Comparison of ENCODE assay signal across 8 mouse cellular contexts in the genomic region with DNA sequence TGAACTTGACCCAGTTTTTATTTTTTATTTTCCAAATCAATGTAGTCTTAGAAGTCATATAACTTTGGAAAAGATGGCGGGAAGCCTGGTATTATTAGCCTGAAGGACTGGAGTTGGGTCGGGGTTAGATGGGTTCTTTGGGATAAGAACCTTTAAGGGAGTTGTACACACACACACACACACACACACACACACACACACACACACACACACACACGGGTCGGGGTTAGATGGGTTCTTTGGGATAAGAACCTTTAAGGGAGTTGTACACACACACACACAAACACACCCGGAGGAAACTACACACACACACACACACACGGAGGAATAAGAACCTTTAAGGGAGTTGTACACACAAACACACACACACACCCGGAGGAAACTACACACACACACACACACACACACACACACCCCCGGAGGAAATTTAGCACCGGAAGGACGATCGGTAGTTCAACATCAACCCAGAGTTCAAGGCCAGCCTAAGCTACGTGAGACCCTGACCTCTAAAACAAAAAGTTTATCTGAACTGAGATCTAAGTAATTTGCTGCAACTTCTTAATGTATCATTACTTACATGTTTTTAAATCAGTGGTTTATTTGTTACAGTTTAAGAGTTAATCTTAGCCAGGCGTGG. TPM values are rescaled to one million over a fixed set of nuclear protein-coding genes. Genes with fewer than 3 reads are reported as not detected.
DNase-seq lines count a peak whose midpoint lies in the region; ATAC-seq and TF ChIP-seq lines count a peak whose summit lies in the region.

No protein-coding gene starts in this region.

- DNase-seq in kidney, postnatal 0 days (ENCODE audit: low spot score): no peak
- DNase-seq in kidney, adult 18-20 months: no peak
- no peak for DNase-seq in embryonic facial prominence, embryonic 10.5 days (ENCODE audit: low spot score)
- DNase-seq in hindbrain, postnatal 0 days (ENCODE audit: low spot score): no peak
- DNase-seq in midbrain, postnatal 0 days (ENCODE audit: low spot score): no peak
- DNase-seq in frontal cortex, postnatal 10 days (ENCODE audit: low spot score in 2 of 2): no peak
- no peak for DNase-seq in layer of hippocampus, adult 9-11 months

- peak overlapping the region; percentile 47 for H3K4me2 ChIP-seq in kidney, postnatal 0 days (ENCODE audit: low read length)
- peak overlapping the region; percentile 72 for H3K4me2 ChIP-seq in hindbrain, postnatal 0 days (ENCODE audit: low read depth, low read length)
- peak overlapping the region; percentile 44 for H3K4me2 ChIP-seq in midbrain, postnatal 0 days (ENCODE audit: low read depth, low read length, poor library complexity, severe bottlenecking)

- 53% methylated on average over 13 of the region's 13 CpGs for WGBS in kidney, postnatal 0 days
- 54% methylated on average over 13 of the region's 13 CpGs for WGBS in embryonic facial prominence, embryonic 10.5 days
- 58% methylated on average over 13 of the region's 13 CpGs for WGBS in hindbrain, postnatal 0 days
- WGBS in midbrain, postnatal 0 days: 54% methylated on average over 13 of the region's 13 CpGs

- H3K36me3 ChIP-seq in kidney, postnatal 0 days (ENCODE audit: insufficient read depth, low read length): no peaks in the 10 kb centered on the region
- peaks cover 7% of the 10 kb centered on the region; the same call in 1 of the 2 replicates for H3K36me3 ChIP-seq in embryonic facial prominence, embryonic 10.5 days (replicated peaks)
- no peaks in the 10 kb centered on the region for H3K36me3 ChIP-seq in hindbrain, postnatal 0 days (ENCODE audit: insufficient read depth, low read length)
- no peaks in the 10 kb centered on the region for H3K36me3 ChIP-seq in midbrain, postnatal 0 days (ENCODE audit: insufficient read depth, low read length)

- H3K4me3 ChIP-seq in kidney, postnatal 0 days (replicated peaks; ENCODE audit: low read depth, low read length): peak overlapping the region; percentile 71
- H3K4me3 ChIP-seq in embryonic facial prominence, embryonic 10.5 days: peak overlapping the region; percentile 85
- H3K4me3 ChIP-seq in hindbrain, postnatal 0 days (ENCODE audit: low read length): peak overlapping the region; percentile 56
- peak overlapping the region; percentile 71 for H3K4me3 ChIP-seq in midbrain, postnatal 0 days (ENCODE audit: low read depth, low read length)

- no peak for ATAC-seq in kidney, postnatal 0 days (replicated peaks; ENCODE audit: low FRiP score, low read depth)
- peak; percentile 33 for ATAC-seq in hindbrain, postnatal 0 days
- no peak for ATAC-seq in midbrain, postnatal 0 days (ENCODE audit: low FRiP score)
- no peak for ATAC-seq in monocyte, adult 5-6 weeks (replicated peaks; ENCODE audit: insufficient number of reproducible peaks, low FRiP score, low TSS enrichment, poor library complexity, severe bottlenecking)

- no peak overlapping the region for H3K27ac ChIP-seq in kidney, postnatal 0 days
- H3K27ac ChIP-seq in embryonic facial prominence, embryonic 10.5 days (replicated peaks): peak overlapping the region; percentile 82
- no peak overlapping the region for H3K27ac ChIP-seq in hindbrain, postnatal 0 days
- H3K27ac ChIP-seq in midbrain, postnatal 0 days (ENCODE audit: low read depth, low read length): no peak overlapping the region

- no peaks in the 10 kb centered on the region for H3K9me3 ChIP-seq in kidney, postnatal 0 days (replicated peaks; ENCODE audit: low read length)
- H3K9me3 ChIP-seq in embryonic facial prominence, embryonic 10.5 days: no peaks in the 10 kb centered on the region
- no peaks in the 10 kb centered on the region for H3K9me3 ChIP-seq in hindbrain, postnatal 0 days (ENCODE audit: low read length)
- no peaks in the 10 kb centered on the region for H3K9me3 ChIP-seq in midbrain, postnatal 0 days (ENCODE audit: low read length)

- no peaks in the 10 kb centered on the region for H3K27me3 ChIP-seq in kidney, postnatal 0 days (ENCODE audit: insufficient read depth, low read length)
- no peaks in the 10 kb centered on the region for H3K27me3 ChIP-seq in embryonic facial prominence, embryonic 10.5 days (replicated peaks; ENCODE audit: low read depth, poor library complexity, severe bottlenecking)
- H3K27me3 ChIP-seq in hindbrain, postnatal 0 days (ENCODE audit: insufficient read depth, low read length): no peaks in the 10 kb centered on the region
- no peaks in the 10 kb centered on the region for H3K27me3 ChIP-seq in midbrain, postnatal 0 days (ENCODE audit: insufficient read depth, low read length)

- no peak for TF ChIP-seq CTCF in kidney, postnatal 0 days (IDR thresholded peaks at IDR 0.05; ENCODE audit: low read depth)
- TF ChIP-seq CTCF in hindbrain, postnatal 0 days (IDR thresholded peaks at IDR 0.05; ENCODE audit: low read depth): no peak
- no peak for TF ChIP-seq CTCF in midbrain, postnatal 0 days (IDR thresholded peaks at IDR 0.05)

- H3K9ac ChIP-seq in kidney, postnatal 0 days (ENCODE audit: low read depth, low read length): no peak overlapping the region
- no peak overlapping the region for H3K9ac ChIP-seq in hindbrain, postnatal 0 days (replicated peaks; ENCODE audit: low read length)
- no peak overlapping the region for H3K9ac ChIP-seq in midbrain, postnatal 0 days (replicated peaks; ENCODE audit: low read length, poor library complexity, severe bottlenecking)

- H3K4me1 ChIP-seq in kidney, postnatal 0 days (replicated peaks; ENCODE audit: insufficient read depth, low read length): no peaks in the 10 kb centered on the region
- H3K4me1 ChIP-seq in embryonic facial prominence, embryonic 10.5 days: peaks cover 15% of the 10 kb centered on the region
- peaks cover 7% of the 10 kb centered on the region; the same call in 1 of the 2 replicates for H3K4me1 ChIP-seq in hindbrain, postnatal 0 days (ENCODE audit: insufficient read depth, low read length)
- peaks cover 4% of the 10 kb centered on the region for H3K4me1 ChIP-seq in midbrain, postnatal 0 days (ENCODE audit: insufficient read depth, low read length)

RNA-seq across cellular contexts. Expression of a gene that starts 0.5 kb away (rescaled TPM):
- polyA plus RNA-seq in kidney, postnatal 0 days (2015; fragmentation: Nextera tagmentation; extraction: Ambion mirVana): 49.7 and 57.9 TPM in 2 replicates
- 23.5 and 24.6 TPM in 2 replicates for polyA plus RNA-seq in embryonic facial prominence, embryonic 10.5 days (2016; fragmentation: Nextera tagmentation; extraction: Ambion mirVana)
- 29.0 and 29.5 TPM in 2 replicates for total RNA-seq in hindbrain, postnatal 0 days (2014; rRNA removed)
- polyA plus RNA-seq in hindbrain, postnatal 0 days (2015; fragmentation: Nextera tagmentation; extraction: Ambion mirVana): 41.2 and 41.8 TPM in 2 replicates
- total RNA-seq in midbrain, postnatal 0 days (2014; rRNA removed): 33.7 and 35.7 TPM in 2 replicates
- 44.9 and 49.6 TPM in 2 replicates for polyA plus RNA-seq in midbrain, postnatal 0 days (2015; fragmentation: Nextera tagmentation; extraction: Ambion mirVana)
- total RNA-seq in monocyte, adult 5-6 weeks (2017): 14.2 to 23.5 TPM (median 15.3 TPM) in 3 replicates

RNA-seq across cellular contexts. Expression of a gene that starts 15.8 kb away (rescaled TPM):
- polyA plus RNA-seq in kidney, postnatal 0 days (2015; fragmentation: Nextera tagmentation; extraction: Ambion mirVana): 57.3 and 61.6 TPM in 2 replicates
- polyA plus RNA-seq in embryonic facial prominence, embryonic 10.5 days (2016; fragmentation: Nextera tagmentation; extraction: Ambion mirVana): 19.4 and 19.8 TPM in 2 replicates
- total RNA-seq in hindbrain, postnatal 0 days (2014; rRNA removed): 13.2 and 16.7 TPM in 2 replicates
- 19.2 and 22.7 TPM in 2 replicates for polyA plus RNA-seq in hindbrain, postnatal 0 days (2015; fragmentation: Nextera tagmentation; extraction: Ambion mirVana)
- total RNA-seq in midbrain, postnatal 0 days (2014; rRNA removed): 13.6 and 13.7 TPM in 2 replicates
- 15.7 and 17.7 TPM in 2 replicates for polyA plus RNA-seq in midbrain, postnatal 0 days (2015; fragmentation: Nextera tagmentation; extraction: Ambion mirVana)
- total RNA-seq in monocyte, adult 5-6 weeks (2017): 37.5 to 42.1 TPM (median 41.2 TPM) in 3 replicates

RNA-seq across cellular contexts. Expression of a gene that starts 24.7 kb away (rescaled TPM):
- polyA plus RNA-seq in kidney, postnatal 0 days (2015; fragmentation: Nextera tagmentation; extraction: Ambion mirVana): 10.8 and 11.1 TPM in 2 replicates
- polyA plus RNA-seq in embryonic facial prominence, embryonic 10.5 days (2016; fragmentation: Nextera tagmentation; extraction: Ambion mirVana): 29.6 and 33.3 TPM in 2 replicates
- total RNA-seq in hindbrain, postnatal 0 days (2014; rRNA removed): 35.3 and 38.2 TPM in 2 replicates
- polyA plus RNA-seq in hindbrain, postnatal 0 days (2015; fragmentation: Nextera tagmentation; extraction: Ambion mirVana): 16.1 and 16.9 TPM in 2 replicates
- total RNA-seq in midbrain, postnatal 0 days (2014; rRNA removed): 34.5 and 42.3 TPM in 2 replicates
- 20.5 and 22.6 TPM in 2 replicates for polyA plus RNA-seq in midbrain, postnatal 0 days (2015; fragmentation: Nextera tagmentation; extraction: Ambion mirVana)
- 32.1 to 47.8 TPM (median 37.8 TPM) in 3 replicates for total RNA-seq in monocyte, adult 5-6 weeks (2017)

RNA-seq across cellular contexts. Expression of a gene that starts 24.9 kb away (rescaled TPM):
- 92.9 and 93.7 TPM in 2 replicates for polyA plus RNA-seq in kidney, postnatal 0 days (2015; fragmentation: Nextera tagmentation; extraction: Ambion mirVana)
- polyA plus RNA-seq in embryonic facial prominence, embryonic 10.5 days (2016; fragmentation: Nextera tagmentation; extraction: Ambion mirVana): 100 and 101 TPM in 2 replicates
- 33.6 and 45.9 TPM in 2 replicates for total RNA-seq in hindbrain, postnatal 0 days (2014; rRNA removed)
- 78.8 and 86.7 TPM in 2 replicates for polyA plus RNA-seq in hindbrain, postnatal 0 days (2015; fragmentation: Nextera tagmentation; extraction: Ambion mirVana)
- 37.9 and 39.6 TPM in 2 replicates for total RNA-seq in midbrain, postnatal 0 days (2014; rRNA removed)
- 77.8 and 81.8 TPM in 2 replicates for polyA plus RNA-seq in midbrain, postnatal 0 days (2015; fragmentation: Nextera tagmentation; extraction: Ambion mirVana)
- 20.4 to 30.1 TPM (median 20.7 TPM) in 3 replicates for total RNA-seq in monocyte, adult 5-6 weeks (2017)
